Mouse (Mus musculus): ENCODE results near the gene Traip.

The Traip gene

DNA sequence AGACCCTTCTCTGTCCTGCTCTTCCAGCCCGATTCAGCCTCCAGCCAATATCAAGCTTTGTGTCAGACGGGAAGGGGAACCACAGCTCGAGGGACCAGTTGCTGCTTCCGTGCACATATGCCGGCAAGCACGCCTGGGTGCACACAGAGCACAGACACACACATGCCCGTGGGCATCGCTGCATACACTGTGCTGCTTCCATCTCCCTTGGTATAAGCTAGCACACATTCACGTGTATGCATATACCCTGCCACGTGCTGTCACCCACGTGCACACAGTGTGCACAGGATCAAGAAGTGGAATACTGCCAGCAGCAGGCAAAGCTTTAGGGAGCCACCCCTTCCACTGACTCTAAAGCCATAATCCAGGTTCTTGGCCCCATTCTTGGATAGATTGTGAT, 15.8 kb upstream of the Traip start:
- DNase-seq (ENCODE audit: low read depth, low spot score) = no peak

DNA sequence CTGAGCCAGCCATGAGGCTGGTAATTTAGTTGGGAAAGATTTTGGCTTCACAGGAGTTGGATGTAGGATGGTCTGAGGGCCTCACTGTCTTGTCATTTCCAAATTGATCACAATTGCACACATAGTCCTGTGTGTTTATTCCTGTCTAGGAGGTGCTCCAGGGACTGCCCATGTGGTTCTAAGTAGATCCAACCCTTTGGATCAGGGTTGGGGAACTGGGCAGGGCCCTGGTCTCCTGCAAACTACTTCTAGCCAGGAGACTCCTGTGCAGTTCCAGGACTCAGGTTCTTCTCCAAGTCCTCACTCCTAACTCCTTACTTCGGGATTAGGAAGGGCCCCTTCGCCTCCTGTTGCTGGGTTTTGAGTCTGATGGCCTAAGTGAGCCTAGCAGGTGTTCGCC, 14.6 kb upstream of the Traip start, which contains the start of gene Camkv:
Gene Camkv (plus strand): TSS at position 301 of the 400 bp plus-strand sequence.
- DNase-seq (ENCODE audit: low read depth, low spot score) = no peak

DNA sequence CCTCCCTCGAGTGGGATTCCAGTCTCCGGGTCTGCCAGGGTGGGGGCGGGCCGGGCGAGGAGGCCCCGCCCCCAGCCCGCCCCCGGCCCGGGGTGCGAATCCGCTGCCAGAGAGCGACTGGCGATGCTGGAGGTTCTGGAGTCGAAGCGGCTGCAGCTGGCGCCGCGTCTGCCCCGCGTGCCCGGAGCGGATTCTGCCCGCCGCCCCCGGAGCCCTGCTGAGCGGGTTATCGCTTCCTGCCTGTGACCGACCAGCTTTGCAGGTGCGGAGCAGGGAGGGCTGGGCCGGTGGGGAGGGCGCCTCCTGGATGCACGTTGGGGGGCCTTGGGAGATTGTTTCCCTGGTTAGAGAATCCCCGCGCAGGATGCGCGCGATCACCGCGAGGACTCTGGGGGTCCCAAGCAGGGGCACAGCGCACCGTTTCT, 14.1 kb upstream of the Traip start:
- peak; percentile 81 for DNase-seq (ENCODE audit: low read depth, low spot score)

DNA sequence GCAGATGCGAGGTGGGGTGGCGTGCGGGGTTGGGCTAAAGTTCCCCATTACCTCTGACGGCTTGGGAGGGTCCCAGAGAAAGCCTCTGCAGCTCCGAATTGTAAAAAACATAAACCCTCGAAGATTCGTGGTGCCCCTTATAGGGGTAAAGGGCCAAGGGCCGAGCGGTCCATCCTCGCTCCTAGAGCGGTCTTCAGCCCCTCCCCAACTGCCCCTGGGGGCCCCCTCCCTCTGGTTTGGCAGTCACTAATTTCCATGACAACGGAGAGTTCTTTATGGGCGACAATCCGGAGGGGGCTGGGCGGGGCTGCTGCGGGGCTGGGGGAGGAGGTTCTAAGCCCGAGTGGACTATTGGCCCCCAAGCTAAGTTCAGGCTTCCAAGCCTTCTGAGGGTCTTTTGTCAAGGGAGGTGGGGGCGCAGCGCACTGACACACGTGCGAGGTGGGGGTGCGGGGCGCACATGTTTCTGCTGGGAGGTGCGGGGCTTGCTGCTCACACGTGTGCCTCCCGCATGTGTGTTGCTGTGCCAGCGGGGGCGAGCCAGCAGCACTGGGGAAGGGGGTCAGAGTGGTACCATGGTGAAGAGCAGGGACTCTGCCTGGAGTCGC, 13.6 kb upstream of the Traip start:
- DNase-seq (ENCODE audit: low read depth, low spot score) = peak; percentile 70

DNA sequence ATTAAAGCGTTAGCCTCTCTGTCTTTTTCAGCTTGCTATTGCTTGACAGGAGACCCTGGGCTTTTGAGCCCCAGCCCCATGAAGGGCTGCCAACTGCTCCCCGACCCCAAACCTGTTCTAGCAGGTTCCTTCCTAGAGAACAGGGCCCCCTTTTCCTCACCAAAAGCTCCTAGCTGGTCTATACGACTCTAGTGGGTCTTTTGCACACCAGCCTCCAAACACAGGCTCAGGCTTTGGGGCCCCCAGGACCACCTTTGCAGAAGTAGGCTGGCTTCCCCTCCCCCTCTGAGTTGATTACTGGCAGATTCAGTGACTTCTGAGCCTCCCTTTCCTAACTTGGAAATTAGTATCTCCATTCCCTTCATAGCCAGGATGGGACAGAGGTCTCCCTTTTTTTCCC, 13.1 kb upstream of the Traip start:
- DNase-seq (ENCODE audit: low read depth, low spot score) = no peak

DNA sequence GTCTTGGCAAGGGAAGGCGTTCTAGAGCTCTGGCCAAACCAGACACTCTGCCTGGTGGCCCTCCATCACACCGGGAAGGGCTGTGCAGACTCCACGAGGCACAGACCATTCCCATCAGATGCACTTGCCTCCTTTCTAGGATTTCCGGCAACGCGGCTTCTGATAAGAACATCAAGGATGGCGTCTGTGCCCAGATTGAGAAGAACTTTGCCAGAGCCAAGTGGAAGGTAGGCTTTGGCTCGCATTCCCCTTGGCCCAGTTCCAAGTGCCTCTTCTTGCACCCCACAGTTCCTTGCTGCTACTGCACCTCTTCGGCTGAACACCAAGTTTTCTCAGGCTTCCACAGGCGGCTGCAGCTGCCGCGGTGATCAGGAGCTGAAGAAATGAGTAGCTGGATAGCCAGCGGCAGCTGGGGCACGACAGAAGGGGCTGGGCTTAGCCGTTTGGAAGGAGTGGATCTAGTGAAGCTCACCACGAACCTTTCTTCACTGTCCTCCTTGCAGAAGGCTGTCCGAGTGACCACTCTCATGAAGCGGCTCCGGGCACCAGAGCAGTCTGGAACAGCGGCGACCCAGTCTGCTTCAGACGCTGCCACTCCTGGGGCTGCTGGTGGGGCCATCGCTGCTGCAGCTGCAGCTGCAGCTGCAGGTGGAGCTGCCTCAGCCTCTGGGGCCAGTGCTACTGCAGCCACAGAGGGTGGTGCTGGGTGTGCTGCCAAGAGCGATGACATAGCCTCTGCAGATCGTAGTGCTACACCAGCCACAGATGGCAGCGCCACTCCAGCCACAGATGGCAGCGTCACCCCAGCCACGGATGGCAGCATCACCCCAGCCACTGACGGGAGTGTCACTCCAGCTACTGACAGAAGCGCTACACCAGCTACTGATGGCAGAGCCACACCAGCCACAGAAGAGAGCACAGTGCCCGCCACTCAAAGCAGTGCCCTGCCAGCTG, 2.4 kb upstream of the Traip start:
- DNase-seq (ENCODE audit: low read depth, low spot score) = no peak

DNA sequence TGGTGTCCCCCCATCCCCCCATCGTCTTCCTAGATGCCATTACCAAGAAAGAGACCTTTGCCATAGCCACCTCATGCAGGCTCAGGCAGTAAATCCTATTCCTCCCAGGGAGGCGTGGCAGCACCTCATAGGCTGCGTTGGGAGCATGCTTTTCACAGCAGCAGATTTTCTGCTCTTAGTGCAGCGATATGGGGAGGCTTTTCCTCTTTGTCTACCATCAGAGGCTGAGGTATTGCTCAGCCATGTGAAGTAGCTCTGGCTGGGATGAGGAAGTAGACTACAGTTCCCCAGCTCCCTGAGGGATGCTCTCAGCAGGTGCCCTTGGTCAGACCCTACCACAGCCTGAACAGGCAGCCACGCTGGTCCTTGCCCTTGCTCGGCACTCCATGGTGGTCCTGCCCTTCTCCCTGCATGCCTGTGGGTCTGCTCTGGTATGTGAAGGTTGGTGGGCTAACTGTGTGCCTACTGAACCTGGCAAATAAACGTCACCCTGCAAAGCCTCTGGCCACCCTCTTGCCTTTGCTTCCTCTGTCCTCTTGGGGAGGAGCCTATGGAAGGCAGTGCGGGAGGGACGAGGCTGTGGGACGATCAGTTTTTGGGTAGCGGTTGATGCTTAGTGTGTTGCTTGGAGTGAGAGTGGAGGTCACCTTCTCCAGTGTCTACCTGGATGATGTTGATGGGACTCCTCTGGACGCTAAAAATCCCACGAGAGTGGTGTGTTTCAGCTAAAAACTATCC, 583 bp upstream of the Traip start:
- DNase-seq (ENCODE audit: low read depth, low spot score) = no peak

DNA sequence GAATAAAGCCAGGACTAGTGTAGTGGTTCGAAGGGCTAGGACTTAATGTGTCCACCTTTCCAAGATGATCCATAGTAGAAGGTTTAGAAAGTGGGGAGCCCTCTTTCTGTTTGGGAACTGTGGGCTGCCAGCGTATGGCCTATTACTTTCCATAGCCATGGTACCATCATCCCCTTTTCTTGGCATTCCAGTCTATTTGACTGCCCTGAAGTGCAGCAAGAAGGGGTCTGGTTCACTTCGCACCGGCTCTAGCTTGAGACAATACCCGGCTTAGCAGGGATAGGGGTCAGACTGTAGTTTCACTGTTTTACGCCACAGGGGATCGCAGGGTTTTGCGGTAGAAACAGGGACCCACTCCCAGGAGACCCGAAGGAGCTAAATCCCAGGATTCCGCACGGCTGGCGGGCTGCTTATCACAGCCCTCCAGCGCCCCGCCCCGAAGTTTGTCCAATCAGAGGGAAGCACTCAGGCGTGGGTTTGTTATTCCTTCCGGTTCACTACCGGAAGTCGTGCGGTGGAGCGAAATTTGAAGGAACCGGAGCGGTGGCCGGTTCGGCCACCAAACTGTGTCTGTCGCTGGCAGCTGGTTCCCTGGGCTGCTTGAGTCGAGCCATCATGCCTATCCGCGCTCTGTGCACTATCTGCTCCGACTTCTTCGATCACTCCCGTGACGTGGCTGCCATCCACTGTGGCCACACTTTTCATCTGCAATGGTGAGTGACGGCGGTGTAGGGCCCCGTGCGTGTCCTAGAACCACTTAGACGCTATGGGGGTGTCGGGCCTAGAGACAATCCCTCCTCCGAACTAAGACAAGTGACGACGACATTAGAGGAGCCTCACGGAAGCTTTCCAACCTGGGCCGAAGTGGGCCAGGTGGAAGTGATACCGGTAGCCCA, 772 bp downstream of the Traip start:
- peak; percentile 97 for DNase-seq (ENCODE audit: low read depth, low spot score)

DNA sequence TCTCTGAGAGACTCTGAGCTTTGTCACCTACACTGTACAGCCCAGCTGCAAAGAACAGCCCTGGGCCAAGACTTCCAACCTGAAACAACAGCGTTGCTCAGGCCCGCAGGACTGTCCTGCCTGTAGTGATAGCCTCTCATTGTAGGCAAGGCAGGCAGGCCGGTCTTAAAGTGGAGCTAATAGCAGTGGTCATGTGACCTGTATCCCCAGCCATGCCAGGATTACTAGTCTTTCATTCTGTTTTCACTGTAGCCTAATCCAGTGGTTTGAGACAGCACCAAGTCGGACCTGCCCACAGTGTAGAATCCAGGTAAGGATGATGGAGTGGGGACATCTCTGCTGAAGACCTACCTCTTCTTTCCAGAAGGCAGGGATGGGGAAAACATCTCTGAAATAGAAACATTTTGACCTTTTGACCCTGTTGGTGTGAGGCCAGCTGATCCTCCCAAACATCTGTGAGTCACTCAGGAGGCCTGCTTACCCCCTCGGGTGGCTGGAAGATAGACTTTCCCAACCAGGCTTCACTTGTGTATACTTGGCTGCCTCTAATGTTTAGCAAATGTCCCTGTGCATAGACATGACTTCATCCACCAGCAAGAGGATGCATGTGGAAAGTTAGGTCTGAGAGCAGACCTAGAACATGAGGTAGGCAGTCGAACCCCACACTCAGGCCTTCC, 5.8 kb downstream of the Traip start:
- DNase-seq (ENCODE audit: low read depth, low spot score) = no peak

DNA sequence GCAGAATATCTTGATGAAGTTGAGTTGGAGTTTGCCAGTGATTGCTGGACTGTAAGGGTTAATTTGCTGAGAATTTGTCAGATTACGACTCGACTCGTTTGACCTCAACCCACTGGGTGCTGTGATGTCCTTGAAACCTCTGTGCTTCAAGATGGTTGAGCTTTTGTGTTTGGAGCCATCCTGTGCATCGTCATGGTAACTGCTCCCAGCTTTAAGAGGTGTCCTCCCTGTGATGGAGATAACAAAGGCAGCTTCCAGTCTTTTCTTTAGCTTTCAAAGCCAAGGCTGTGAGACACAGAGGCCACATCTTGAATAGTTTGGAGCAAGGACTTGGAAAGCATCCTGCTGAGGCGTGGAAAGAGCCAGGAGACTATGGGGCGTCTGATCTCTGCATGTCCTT, 7.2 kb downstream of the Traip start:
- DNase-seq (ENCODE audit: low read depth, low spot score) = peak; percentile 91

DNA sequence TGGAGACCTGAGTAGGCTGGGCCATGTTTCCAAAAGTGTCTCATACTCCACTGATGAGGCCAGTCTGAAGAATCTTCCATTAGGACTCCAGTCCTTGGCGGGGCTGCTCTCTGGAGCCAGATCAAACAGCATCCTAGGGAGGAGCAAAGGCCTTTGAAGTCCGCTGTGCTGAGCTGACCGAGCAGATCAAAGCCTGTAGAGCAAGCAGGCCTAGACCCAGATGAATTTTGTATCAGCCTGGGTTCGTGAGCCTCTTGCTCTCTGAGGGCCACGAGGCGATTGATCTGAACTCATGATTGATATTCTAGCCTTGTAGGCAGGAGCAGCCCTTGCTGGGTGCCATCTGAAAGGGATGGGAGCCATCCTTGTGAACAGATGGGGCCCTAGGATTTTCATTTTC, 10.0 kb downstream of the Traip start:
- no peak for DNase-seq (ENCODE audit: low read depth, low spot score)

DNA sequence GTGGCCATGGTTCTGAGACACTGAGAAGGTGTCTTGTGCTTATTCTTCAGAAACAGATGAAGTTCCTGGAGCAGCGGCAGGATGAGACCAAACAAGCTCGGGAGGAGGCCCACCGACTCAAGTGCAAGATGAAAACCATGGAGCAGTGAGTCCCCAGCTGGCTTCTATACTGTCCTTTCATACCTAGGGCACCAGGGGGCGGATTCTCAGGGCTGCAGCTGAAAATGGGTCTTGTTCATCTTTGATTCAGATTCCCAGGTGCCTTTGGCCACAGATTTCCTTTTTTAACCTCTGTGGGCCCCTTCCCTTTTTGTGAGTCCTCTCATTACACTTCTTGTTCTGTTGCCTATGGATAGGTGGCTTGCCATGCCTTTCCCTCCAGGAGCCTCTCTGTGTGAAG, 11.0 kb downstream of the Traip start:
- DNase-seq (ENCODE audit: low read depth, low spot score) = peak; percentile 66

DNA sequence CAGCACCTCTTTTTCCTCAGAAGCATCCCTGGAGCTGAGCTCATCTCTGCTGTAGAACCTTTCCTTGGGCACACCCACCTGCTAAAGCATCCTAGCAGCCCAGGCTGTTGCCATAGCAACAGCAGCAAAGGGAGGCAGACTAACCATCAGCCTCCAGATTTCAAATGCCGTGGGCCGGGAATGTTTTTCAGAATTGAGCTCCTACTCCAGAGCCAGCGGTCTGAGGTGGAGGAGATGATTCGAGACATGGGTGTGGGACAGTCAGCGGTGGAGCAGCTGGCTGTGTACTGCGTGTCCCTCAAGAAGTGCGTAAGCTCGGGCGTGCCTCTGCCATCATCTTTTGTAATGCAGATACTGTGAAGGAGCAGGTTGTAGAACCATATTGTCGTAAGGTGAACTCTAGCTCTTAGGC, 11.4 kb downstream of the Traip start:
- DNase-seq (ENCODE audit: low read depth, low spot score) = peak; percentile 91

DNA sequence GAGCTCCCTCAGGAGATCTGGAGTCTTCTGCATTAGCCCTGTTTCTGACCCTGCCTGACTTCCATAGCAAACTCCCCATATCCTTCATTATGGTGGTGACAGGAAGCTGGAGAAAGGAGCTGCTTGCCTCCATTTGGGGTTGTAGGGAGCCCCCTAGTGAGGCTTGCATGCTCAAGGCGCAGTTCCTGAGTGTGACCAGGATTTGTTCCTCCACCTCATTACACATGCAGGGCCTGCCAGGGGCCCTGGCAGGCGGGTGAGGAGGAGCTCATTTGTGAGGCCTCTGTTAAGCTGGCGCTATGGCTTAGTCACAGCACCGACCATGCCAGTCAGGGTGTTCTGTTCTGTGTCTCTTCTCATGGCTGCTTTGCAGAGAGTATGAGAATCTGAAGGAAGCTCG, 11.9 kb downstream of the Traip start:
- DNase-seq (ENCODE audit: low read depth, low spot score) = peak; percentile 78

DNA sequence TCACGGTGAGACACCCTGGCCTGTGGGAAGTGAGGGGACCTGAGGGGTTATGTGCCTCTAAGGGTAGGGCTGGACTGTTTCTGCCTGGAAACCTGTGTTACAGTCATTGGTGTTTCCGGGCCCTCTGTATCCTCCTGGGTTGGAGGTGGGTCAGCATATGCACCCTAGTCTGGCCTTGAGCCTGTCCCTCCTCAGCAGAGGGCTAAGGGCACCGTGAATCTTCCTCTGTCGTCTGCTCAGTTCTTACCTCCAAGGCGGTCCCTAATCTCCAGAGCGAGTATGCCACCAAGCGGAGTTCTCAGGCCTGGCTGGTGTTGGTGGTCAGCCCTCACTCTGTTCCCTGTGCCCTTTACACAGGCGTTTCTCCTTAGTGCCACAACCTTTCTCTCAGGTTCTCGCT, 13.0 kb downstream of the Traip start:
- no peak for DNase-seq (ENCODE audit: low read depth, low spot score)

DNA sequence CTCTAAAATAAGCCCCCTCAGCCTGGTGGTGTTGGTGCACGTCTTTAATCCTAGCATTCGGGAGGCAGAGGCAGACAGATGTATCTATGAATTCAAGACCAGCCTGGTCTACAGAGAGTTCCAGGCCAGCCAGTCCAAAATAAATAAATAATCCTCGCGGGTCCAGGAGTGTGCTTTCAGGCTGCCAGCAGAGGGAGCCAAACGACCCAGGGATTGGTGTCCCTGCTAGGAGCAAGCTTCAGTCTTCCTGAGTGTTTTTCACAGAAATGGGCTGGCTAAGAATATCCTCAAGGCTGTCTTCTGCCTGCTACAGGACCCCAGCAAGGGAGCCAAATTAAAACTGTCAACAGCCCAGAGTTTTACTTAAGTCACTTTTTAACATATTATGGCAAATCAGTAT, 13.8 kb downstream of the Traip start:
- DNase-seq (ENCODE audit: low read depth, low spot score) = peak; percentile 81

DNA sequence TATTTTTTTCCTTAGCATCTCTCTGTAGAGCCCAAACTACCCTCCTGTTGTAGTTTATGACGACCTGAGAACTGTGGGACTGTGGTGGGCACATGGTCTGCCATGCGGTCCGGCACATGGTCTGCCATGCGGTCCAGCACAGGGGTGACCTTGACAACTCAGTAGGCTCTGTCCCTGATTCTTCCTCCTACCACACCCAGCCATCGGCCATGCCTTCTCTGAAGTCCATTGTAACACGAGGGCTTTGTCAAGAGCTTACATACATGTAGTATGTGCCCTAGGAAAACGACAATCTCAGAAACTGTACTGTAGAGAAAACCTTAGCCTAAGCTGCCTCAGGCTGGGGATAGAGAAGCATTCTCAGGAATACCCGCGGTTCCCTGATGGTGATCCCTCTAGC, 14.7 kb downstream of the Traip start:
- no peak for DNase-seq (ENCODE audit: low read depth, low spot score)

DNA sequence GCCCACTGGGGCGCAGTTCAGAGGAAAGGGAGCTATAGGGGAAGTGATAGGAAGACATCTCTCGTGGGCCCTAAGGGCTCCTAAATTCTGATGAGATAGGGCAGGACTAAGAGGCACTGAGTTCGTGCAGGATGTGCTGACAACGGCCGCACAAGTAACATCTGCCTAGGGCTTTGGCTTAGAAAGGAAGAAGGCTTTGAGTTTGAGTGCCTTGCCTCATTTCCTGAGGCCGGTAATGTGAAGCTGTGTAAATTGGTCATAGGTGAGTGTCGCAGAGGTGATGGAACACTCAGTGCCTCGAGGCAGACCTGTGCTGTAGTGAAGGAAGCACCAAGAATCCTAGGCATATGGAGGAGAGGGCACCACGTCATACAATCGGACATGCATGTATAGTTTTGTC, 16.7 kb downstream of the Traip start:
- DNase-seq (ENCODE audit: low read depth, low spot score) = no peak

DNA sequence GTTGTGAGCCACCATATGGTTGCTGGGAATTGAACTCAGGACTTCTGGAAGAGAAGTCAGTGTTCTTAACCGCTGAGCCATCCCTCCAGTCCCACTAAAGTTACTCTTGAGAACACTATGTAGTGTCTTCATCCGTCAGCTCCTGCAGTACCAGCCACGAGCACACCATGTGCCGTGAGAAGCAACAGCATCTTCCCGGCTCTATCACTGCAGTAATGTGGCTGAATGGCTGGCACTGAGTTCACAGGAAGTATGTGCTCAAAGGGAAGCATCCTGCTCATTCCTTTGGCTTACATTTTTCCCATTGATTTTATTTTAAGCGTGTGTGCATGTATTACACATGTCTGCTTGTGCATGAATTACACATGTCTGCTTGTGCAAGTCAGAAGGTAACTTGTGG, 17.5 kb downstream of the Traip start:
- DNase-seq (ENCODE audit: low read depth, low spot score) = no peak

DNA sequence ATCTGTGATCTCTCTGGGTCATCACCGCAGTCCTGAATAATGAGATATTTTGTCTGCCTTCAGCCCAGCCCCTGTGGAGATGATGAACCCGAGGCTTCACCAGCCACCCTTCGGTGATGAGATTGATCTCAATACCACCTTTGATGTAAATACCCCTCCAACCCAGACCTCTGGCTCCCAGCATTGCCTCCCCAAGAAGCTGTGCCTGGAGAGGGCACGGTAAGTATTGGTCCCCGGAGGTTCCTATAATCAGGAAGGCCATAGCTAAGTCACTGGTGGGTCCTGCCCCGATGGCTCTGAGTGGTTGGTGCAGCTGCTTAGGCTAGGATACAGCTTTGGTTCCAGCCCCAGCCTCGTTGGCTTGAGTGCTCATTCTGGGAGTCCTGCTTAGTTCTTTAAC, 18.6 kb downstream of the Traip start:
- no peak for DNase-seq (ENCODE audit: low read depth, low spot score)

DNA sequence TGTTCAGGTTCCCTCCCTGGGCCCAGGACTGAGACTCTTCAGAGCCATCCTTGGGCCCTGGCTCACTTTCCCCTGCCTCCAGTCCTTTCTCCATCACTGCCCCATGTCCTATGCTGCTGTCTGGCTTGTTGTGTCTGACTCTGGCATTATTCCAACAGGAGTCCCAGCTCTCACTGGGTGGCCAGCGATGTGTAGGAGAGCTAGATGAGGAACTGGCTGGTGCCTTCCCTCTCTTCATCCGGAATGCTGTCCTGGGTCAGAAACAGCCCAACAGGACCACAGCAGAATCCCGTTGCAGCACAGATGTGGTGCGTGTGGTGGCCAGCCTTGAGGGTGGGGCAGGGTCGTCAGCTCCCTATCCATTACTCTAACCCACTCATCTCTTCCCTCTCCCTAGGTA, 20.4 kb downstream of the Traip start:
- DNase-seq (ENCODE audit: low read depth, low spot score) = no peak
